Mouse (Mus musculus) A20 (cell line): ENCODE measurements around the gene Flvcr1.

Source experiments
- DNase-seq: peaks from one replicate; pipeline ENCODE4 v3.0.0-alpha.2; 2011; ENCODE audit warnings: low read depth, low spot score

Gene Flvcr1

DNA sequence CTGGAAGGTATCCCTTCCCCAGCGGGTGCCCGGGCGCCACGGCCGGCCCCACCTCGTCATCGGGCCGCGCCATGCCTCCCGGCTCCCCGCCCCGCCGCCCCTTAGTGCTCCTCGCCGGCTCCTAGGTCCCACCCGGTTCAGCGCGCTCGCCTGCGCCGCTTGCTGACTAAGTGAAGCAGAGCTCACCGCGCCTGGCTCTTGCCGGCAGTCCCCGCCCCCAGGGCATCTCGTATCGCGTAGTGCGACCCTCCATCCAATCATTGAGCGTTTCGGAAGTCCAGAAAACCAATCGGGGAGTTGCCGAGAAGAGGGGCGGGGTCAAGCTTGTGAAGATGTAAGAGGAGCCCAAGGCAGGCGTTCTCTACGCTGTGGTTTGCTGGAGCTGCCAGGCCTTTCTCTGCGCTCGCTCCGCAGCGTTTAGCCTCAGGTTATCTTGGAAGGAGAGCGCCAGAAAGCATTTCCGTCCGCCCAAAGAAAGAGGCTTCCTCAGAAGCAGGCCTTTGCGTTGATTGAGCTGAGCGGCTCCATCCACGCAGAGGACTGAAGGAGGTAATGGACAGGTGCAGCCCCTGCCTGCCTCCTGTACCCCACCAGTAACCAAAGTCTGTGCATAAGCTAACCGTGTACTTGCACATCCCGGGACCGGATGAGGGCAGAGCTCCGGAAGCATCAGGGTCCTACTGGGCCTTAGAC, at the start of gene Flvcr1:
Gene Flvcr1, minus strand, starts transcription at position 138 of the 693 bp plus-strand sequence.
- peak; percentile 100 for DNase-seq

DNA sequence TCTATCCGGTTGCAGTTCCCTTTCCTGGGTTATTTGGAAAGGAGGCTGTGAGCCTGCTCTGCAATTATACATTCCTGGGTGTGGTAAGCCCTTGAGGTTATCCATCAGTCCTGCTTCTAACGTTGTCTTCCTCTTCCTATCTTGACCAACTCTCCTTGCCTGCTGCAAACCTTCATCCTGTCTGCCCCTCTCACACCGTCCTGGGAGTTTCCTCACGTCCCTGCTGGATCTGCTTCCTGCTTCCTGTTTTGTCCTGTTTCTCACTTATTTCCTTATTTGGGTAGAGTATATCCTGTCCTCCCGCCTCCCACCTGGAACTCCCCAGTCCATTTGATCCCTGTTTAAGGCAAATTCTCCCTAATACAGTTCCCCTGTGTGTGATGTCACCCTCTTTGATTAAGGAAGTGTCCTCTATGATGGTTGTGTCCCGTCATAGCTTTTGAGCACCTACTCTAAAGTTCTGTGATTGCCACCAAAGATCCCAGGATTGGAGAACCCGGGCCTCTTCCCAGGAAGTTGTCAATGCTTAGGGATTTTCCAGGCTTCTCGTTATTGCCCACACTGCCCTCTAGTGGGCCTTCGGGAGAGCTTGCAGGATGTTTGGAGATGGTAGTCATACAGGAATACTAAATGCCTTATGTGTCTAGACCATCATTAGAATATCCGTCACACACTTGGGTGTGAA, 49.4 kb upstream of the Flvcr1 start:
- no peak for DNase-seq

DNA sequence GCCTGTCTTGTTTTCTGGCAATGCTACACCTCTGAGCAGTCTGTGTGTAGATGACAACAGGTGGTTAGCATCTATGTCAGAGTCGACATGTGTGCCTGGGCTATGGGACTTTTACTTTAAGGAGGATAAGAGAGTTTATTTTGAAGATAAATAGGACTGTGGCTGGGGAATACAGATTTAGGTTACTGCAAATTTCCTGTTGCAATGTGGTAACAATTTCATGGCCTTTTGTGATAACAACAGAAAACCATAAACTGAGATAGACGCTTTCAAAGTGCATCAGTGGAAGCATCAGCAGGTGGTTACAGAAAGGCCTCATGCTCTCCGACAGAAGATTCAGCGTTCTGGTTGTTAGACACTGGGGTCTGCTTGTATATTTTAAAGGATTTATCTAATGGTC, 47.5 kb upstream of the Flvcr1 start:
- DNase-seq, result no peak

DNA sequence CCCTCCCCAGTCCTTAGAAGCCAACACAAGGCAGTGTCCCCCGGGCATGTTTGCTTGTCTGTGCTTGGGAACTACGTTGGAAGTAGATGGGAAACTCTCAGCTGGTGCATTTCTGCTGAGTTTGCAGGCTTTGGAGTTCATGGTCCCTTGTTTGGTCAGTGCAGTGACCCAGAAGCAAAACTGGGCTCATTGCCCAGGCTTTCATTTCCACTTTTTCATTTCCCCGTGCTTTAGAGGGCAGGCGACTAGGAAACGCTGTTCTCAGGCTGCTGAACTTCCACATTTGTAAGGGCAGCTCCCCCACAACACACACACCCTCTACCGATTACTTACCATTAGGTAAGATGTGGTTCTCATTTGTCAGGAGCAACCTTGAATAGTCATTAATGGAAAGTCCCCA, 47.0 kb upstream of the Flvcr1 start:
- peak; percentile 77 for DNase-seq

DNA sequence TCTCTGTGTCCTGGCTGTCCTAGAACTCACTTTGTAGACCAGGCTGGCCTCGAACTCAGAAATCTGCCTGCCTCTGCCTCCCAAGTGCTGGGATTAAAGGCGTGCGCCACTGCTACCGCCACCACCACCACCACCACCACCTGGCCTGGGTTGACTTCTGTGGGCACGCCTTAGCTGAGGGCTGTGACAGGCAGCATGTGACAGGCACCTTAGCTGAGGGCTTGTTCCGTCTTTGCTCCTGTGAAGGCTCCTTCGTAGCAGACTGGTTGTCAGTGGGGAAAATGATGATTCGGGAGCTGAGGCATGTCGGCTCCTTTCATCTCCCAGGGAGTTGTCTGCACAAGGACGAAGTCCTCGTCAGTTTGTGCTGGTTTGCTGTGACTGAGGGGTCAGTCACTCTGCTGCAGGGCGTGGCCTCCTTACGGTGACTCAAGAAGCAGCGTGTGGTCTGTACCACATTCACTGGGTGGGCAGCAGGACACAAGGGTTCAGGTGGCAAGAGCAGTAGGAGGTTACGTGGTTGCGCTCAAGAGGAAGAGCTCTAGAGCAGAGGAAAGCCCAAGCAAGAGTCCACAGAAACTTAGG, 46.5 kb upstream of the Flvcr1 start:
- no peak for DNase-seq

DNA sequence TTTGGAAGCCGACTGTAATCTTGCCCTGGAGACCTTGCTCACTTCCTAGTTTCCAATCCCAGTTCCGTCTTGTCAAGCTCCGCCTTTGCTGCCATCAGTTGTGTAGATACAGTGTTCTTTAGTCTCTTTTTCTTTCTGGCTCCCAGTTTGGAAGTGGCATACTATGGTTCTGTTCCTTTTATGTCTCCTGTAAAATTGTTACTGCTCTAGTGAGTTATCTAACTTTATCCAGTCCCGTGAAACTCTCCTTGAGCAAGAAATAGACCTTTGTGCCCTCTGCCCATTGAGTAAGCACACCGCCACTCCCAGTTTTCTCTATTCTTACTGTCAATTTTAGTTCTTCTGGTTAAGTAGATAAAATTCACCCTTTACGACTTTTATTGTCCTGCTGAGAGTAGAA, 45.7 kb upstream of the Flvcr1 start:
- DNase-seq, result no peak

DNA sequence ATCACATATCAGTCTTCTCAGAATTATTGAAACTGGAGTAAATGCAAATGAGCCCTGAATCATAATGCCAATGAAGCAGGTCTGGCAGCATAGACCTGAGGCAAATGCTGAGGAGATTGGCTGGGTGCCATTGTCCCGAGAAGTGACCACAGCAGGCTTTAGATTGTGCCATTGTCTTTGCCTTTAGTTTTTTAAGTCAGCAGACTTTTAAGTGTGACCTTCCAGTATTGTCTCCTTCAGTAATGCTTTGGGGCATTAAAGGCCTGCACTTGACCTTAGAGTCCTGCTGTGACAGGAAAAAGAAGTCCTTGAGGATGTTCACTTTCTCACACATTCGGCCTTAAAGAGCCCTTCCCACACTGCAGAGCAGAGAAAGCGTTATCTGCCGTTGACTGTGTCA, 44.3 kb upstream of the Flvcr1 start:
- no peak for DNase-seq

DNA sequence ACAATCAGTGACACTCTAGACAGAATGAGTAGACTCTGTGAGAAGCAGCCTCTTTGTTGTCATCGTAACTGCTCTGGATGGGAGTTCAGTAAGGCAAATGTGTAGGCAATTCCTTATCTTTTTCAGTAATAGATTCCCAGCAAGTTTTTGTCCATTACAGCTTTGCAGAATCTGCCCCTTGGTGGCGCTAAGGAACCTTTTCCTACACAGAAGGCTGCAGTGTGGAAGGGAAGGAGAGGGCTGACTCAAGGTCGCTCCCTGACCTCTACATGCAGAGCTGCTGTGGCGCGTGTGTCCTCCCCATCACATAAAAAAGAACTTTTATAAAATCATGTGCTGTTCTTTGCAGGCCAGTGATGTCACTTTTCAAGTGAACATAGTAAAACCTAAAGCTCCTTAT, 42.4 kb upstream of the Flvcr1 start:
- DNase-seq, result no peak

DNA sequence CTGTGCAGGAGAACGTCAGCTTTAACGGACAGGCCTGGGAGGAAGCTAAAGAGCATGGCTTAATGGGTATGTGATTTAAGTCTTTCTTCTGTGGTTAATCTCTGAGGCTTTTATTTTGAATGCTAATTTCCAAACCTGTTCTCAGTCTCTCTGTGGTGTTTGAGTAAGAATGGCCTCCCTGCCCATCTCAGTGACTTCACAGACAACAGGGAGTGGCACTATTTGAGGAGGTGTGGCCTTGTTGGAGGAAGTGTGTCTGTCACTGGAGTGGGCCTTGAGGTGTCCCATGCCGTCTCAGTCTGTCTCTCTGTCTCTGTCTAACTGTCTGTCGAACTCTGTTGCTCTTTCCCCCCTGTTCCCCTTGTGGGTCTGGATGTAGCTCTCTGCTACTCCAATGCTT, 39.2 kb upstream of the Flvcr1 start:
- DNase-seq, result no peak

DNA sequence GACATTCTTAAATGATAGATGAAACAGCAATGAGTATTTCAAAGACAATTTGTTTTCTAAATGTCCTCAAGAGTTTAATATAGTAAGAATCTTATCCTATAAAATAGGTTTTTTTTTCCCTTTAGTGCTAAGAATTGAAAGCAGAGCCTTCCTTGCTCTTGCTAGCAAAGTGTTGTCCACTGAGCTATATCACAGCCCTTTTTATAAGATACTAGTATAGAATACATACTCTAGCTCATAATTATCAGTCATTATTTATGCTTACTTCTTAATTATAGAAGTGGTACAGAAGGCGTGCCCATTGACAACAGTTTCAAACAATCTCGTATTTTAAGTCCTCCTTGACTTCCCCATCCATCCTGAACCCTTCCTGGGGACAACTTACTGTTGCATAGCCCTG, 38.6 kb upstream of the Flvcr1 start:
- DNase-seq, result no peak

DNA sequence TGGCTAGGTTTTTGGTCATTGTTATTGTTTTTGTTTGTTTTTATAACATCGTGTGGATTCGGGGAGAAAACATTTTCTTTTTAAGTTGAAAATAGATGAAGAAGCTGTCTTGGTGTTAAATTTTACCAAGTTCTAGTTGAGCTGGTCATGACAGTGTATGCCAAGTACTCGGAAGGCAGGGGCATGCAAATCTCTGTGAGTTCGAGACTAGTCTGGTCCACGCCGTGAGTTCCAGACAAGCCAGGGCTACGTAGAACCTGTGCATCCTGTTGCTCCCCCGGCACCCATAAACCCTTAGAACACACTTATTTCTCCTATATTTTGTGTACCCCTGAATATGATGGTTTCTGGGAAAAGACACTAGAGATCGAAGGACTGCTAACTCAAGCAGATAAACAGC, 37.7 kb upstream of the Flvcr1 start:
- DNase-seq, result peak; percentile 26

DNA sequence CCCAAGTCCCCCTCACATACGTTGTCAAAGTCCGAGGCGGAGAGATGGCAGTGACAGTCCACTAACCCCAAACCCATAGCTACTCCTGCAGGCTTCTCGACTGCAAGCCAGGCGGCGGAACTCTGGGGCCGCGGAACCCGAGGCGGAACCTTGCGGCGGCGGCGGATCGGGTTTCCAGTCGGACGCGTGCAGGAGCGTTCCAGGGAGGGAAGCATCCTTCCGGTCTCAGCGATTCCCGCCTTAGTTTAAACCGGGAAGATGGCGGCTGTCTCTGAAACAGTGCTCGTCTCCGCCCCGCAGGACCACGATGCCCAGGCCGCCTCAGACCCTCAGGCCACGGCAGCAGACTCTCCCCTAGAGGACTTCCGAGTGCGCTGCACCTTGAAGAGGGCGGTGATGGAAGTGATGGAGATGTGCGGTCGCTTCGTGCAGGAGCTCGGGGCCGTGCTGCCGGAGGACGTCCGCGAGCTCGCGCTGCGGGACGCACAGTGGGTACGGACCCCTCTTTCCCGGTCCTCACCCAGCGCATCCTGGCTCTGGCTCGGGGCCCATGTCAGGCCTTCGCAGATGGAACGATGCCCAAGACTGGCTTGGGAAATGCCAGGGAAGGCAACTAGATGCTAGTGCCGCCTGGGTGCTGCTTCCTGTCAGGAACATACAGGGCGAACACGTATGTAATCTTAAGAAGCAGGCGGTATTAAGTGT, 37.0 kb upstream of the Flvcr1 start, which contains the start of the genes Tatdn3 and Nsl1:
Gene Tatdn3, minus strand, starts transcription at position 152 of the 705 bp plus-strand sequence.
Gene Nsl1, plus strand, starts transcription at position 232 of the 705 bp plus-strand sequence.
- peak; percentile 93 for DNase-seq

DNA sequence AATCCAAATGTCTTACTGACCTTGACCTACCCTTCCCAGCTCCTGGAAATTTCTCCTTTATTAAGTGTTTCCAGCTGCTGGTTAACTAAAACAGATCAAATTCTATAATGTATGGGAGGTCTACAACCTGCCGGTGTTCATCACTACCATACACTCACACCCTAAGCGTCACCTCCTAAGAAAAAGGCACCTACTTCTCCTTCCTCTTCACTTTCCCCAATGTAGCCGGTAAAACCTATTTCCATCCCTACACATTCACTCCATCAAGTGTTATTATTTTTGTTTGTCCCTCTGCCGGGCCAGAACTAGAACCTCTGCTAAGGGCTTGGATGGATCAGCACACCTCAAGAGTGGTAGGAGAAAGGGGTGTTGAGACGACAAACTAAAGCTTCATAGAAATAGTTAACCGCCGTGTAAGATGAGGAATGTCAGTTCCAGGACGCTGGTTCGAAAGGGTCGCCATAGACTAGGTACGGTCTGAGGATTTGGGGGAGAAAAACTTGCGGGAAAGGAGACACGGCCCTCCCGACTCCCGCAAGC, 36.4 kb upstream of the Flvcr1 start:
- no peak for DNase-seq

DNA sequence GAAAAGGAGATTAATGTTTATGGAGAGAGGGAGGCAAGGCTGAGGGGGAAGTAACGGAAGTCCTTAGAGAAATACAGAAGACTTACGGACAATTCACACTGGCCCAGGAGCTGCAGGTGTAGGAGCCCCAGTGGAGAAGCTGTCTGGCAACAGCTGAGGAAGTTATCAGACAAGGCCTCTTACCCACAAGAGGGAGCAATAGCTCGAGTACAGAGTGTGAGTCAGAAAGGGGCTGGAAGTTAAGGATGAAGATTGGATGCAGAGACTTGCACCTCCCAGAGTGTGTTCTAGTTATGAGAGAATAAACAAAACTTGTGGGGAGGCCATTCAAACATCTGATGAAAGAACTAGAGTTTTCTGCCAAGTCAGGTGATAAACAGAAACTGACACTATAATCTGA, 31.5 kb upstream of the Flvcr1 start:
- no peak for DNase-seq

DNA sequence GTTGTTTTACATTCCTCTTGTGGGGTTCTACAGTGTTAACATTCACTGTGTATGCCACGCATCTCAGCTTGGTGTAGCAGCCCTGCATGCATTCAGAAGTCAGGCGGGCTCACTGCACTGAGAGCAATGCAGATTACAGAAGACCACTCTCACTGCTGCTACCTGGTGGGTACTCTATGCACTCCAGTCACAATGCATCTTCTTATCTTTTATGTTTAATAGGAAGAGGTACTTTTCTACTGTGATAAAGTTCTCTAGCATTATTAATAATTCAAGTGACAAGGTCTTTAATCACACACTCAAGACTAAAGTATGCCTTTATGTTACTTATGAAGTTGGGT, 29.5 kb upstream of the Flvcr1 start:
- no peak for DNase-seq

DNA sequence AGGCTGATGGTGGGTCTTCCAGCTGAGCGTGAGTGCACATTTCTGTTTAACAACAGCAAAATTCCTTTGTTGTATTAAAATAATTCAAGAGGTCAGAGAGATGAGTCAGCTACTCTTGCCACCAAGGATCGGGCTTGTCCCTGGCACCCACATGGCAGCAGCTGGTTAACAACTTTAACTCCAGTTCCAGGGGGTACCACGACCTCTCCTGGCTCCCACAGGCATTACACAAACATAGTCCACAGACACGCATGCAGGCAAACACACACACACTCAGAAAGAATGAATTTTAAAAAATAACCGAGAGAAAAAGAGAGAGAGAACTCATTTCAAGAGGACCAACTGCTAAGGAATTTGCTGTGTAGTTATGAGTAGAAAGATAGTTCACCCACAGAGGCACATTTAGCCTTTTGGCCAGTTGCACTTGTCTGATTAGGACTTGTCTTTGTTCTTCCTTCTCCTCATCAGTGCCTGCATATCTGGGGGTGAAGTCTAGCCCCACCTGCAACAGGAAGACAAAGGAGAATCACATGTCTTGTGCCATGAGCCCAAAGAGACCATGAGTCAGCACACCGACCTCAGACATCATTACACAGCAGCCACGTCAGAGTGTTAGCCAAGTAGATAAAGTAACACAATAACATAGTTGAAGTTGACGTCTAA, 29.0 kb upstream of the Flvcr1 start:
- no peak for DNase-seq

DNA sequence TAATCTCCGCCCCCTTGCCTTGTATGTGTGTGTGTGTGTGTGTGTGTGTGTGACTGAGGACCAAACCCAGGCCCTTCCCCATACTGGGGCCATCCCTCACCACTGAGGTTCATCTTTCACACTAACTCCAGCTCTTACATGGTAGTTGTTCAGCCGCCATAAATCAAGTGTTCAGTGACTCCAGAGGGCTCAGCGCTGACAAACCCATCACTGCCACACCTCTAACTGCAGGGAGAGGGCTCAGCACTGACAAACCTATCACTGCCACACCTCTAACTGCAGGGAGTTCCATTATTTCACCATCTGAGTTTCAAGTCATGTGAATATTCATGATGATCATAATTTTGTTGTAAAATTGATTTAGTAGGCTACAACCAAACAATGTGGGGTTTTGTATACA, 27.6 kb upstream of the Flvcr1 start:
- DNase-seq, result no peak

DNA sequence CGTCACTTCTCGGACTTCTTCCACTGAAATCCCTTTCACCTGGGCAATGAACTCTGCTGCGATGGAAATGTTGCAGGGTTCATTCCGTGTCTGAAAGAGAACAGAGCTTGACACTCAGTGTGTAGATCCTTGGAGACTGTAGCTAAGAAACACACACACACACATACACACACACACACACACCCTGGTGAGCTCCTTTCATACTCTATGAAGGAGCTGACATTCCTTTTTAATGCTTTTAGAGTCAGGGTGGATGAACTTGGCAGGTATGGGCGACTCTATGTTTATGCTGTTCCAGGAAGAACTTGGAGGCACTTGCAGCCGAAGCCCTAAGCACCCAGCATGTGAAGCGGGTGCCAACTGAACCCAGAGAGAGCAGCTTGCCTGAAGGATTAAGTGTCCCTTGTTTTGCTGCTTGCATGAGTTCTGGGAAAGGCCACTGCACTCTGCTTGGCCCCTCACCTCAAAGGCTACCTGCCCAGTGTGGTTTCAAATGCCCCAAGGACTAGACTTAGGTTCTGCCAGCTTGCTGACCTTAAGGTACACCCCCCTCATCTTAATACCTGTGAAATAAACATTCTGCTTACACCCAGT, 20.4 kb upstream of the Flvcr1 start:
- DNase-seq, result no peak

DNA sequence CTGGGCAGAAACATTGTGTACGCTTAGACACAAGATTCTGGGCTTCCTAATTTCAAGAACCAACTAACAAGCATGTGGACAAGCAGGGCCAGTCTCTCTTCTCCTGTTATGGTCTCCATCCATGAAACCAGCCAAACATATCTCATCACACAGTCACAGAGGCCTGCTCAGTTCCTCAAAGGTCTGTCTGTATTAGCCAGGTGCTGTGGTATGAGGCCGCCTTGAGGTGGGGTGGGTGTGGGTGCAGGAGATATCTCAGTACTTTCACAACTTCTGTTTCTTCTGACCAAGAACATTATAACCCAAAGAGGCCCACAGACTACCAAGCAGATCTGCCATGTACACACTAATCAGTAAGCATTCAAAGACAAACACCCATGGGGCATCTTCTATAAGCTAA, 19.3 kb upstream of the Flvcr1 start:
- DNase-seq, result no peak

DNA sequence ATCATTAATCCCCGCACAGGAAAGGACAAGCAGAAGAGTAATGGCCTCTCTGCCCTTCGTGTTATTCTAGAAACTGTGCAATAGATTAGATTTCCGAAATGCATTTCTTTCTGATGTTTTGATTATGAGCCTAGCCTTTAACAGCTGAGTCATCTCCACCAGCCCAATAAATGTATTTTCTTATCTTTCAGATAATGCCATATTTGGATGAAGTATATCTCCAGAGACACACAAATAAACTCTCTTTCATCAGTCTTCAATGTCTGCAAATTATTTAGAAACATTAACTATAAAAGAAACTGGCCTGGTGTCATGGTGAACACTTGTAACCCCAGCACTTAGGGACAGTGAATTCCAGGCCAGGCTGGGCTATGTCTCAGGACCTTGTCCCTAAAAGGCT, 16.7 kb upstream of the Flvcr1 start:
- no peak for DNase-seq

DNA sequence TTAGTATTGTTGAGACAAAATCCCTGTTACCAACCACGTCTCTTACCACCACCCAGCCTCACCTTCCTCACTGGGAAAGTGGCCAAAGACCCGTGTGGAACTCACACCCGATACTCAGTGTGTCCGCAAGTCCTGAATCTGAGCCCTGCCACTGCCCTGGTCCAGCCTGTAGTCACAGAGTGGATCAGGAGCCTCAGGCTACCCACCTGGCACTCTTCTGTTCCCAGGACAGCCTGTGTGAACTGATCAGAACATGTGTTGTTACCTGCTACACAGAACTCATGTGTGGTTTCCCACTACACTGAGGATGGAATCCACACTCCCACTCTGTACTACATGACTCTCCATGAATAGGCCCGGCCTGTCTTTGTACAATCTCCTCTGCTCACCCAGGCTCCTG, 16.1 kb upstream of the Flvcr1 start:
- DNase-seq, result no peak
